Mouse (Mus musculus): ENCODE results near the gene Theg.
A peak's percentile ranks its signal among the peaks of the same experiment; 100 is the strongest.

Gene Theg

GRCm38 (mm10) chr10:79556951-79557350 lies 30.2 kb downstream of the Theg start:
- DNase-seq (ENCODE audit: low spot score in 2 of 2) = no peak

GRCm38 (mm10) chr10:79555238-79555724 lies 31.9 kb downstream of the Theg start:
- DNase-seq (ENCODE audit: low spot score in 2 of 2) = no peak

- peak; percentile 79 to 83 for DNase-seq (ENCODE audit: low spot score in 2 of 2)
These were observed 32.5 kb downstream of the Theg start, which contains the start of gene Mier2 for GRCm38 (mm10) chr10:79554330-79555237. Gene Mier2, minus strand, starts transcription at chr10:79555199.

- no peak for DNase-seq (ENCODE audit: low spot score in 2 of 2)
These were observed 33.4 kb downstream of the Theg start for GRCm38 (mm10) chr10:79553691-79554090.

GRCm38 (mm10) chr10:79553176-79553575 lies 34.0 kb downstream of the Theg start:
- no peak for DNase-seq (ENCODE audit: low spot score in 2 of 2)

- no peak for DNase-seq (ENCODE audit: low spot score in 2 of 2)
These were observed 34.6 kb downstream of the Theg start for GRCm38 (mm10) chr10:79552531-79552930.

GRCm38 (mm10) chr10:79550366-79550765 lies 36.8 kb downstream of the Theg start:
- DNase-seq (ENCODE audit: low spot score in 2 of 2) = no peak

- DNase-seq (ENCODE audit: low spot score in 2 of 2) = no peak
These were observed 38.0 kb downstream of the Theg start for GRCm38 (mm10) chr10:79548971-79549723.

DNA sequence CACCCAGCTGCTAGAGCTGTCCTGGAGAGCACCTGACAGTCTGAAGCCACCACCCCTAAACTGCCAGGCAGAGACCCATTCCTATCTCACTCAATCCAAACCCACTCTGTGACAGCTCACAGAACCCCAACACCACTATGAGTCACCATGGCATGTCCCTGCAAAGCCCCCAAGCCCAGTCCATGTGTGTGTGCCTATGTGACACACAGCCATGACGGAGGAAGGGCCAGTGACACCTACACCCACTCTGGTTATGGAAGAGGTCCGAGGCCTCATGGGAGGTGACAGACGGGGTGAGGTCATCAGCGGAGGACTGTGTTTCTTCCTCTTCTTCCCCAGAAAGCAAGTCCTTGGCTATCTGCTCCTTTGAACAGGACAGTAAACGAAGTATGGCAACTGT lies 38.6 kb downstream of the Theg start:
- no peak for DNase-seq (ENCODE audit: low spot score in 2 of 2)

GRCm38 (mm10) chr10:79547148-79547675 lies 39.9 kb downstream of the Theg start:
- no peak for DNase-seq (ENCODE audit: low spot score in 2 of 2)

DNA sequence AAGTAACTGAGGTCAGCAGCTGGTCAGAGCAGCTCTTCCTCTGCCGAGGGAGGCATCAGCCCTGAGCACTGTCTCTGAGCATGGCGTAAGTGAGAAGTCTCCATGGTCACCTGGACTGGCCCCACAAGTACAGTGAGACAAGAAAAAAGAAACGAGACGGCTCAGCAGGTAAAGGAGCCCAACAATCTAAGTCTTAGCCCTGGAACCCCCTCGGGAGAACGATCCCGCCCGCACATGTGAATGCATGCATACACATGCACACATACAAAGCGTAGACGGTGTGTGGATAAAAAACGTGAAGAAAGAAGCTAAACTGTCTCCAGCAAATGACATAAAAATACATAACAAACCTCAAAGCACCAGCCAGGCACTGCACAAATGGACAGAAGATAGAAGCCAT lies 40.6 kb downstream of the Theg start:
- no peak for DNase-seq (ENCODE audit: low spot score in 2 of 2)

DNA sequence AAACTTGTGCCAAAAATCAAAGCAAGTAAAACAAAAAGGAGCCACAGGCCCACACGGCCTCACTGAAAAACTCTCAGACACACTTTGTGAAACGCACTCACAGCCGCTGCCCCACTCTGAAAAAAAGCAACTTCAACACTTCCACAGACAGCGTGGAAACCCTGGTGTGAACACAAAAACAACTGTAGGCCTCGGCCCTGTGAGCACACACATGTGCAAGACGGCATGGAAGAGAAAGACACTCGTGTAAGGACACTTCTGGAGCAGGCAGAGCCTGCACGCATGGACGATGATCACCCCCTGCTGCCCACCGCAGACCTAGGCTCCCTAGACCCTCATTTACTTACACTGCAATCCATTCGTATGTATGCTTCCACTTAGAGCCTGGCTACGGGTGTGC lies 41.2 kb downstream of the Theg start:
- DNase-seq (ENCODE audit: low spot score in 2 of 2) = no peak

DNA sequence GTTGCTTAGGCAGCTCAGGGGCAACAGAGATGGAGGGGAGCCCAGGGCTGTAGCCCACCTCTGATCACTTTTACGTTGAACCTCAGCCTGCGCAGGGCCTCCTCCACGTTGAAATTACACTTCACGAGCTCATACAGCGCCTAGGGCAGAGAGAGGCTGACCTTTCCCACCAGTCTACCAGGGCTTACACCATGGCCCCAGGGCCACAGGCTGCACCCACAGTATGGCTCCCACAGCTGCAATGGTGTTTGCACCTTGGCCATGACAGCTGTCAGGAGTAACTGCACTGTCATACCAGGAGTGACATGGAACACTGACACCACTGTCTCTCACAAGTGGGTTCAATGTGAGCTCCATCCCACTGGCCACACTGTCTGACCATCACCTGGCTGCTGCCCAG lies 42.5 kb downstream of the Theg start:
- no peak for DNase-seq (ENCODE audit: low spot score in 2 of 2)

GRCm38 (mm10) chr10:79543884-79544597 lies 43.1 kb downstream of the Theg start:
- DNase-seq (ENCODE audit: low spot score in 2 of 2) = no peak

GRCm38 (mm10) chr10:79542171-79542570 lies 45.0 kb downstream of the Theg start:
- no peak for DNase-seq (ENCODE audit: low spot score in 2 of 2)

- no peak for DNase-seq (ENCODE audit: low spot score in 2 of 2)
These were observed 45.6 kb downstream of the Theg start for GRCm38 (mm10) chr10:79541522-79541921.

GRCm38 (mm10) chr10:79540746-79541145 lies 46.4 kb downstream of the Theg start:
- DNase-seq (ENCODE audit: low spot score in 2 of 2) = no peak

DNA sequence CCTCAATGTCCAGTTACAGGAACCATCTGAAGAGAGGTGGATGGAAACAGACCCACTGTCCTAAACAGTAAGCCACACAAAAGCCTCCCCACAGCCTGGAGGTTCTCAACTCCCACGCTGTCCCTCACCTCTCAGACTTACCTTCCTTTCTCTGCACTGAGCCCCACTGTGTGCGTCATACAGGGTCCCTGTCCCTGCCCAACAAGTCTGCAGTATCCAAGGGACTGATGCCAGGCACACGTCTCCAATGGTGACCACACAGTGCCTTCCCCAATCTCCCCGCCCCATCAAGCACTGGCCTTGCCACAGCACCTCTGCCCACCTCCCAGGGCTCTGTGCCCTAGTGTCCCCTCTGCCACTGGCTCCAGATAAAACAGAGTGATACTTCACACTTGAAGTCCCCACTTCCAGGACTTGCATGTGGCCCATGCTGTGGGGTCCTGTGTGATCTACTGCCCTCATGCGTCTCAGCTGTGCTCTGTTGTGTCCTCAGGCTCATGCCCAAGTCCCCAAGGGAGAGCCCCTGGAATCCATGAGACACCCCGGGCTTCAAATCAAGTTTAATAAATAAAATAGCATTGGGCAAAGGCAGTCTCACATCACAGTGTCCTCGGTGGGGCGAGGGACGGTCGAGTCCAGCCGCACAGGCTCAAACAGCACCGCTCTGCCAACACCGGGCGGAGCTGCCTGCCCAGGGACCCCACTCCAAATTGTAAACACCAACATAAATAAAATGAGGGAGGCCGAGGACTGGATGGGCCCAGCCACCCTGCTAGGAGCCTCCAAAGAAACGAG lies 47.2 kb downstream of the Theg start:
- no peak for DNase-seq (ENCODE audit: low spot score in 2 of 2)

- no peak for DNase-seq (ENCODE audit: low spot score in 2 of 2)
These were observed 48.3 kb downstream of the Theg start for GRCm38 (mm10) chr10:79538873-79539272.

GRCm38 (mm10) chr10:79538323-79538722 lies 48.8 kb downstream of the Theg start:
- no peak for DNase-seq (ENCODE audit: low spot score in 2 of 2)

DNA sequence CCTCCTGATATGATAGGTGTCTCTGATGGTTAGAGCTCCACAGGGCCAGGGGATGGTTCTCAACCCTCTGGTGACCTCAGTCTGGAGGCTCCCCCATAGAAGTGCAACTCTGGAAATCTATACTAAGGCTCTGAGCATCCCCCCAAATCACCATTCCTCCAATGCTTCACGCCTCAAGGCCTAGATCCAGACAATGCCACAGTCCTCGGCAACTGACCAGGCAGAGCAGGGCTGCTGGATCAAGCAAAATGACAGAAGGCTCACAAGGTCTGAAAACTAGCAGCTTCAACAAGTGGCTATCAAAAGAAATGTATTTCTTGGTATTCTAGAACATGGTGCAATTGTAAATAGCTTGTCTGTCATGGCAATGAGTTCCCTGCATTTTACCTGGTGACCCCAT lies 49.4 kb downstream of the Theg start:
- no peak for DNase-seq (ENCODE audit: low spot score in 2 of 2)
